Mouse (Mus musculus) frontal cortex, postnatal 25 days (tissue): ENCODE measurements around the gene Thoc6.

Experiments
- DNase-seq, 2 experiments: peaks; one replicate each; pipeline ENCODE4 v3.0.0; 2022; ENCODE audit warnings: low spot score in 2 of 2

Thoc6 gene

DNA sequence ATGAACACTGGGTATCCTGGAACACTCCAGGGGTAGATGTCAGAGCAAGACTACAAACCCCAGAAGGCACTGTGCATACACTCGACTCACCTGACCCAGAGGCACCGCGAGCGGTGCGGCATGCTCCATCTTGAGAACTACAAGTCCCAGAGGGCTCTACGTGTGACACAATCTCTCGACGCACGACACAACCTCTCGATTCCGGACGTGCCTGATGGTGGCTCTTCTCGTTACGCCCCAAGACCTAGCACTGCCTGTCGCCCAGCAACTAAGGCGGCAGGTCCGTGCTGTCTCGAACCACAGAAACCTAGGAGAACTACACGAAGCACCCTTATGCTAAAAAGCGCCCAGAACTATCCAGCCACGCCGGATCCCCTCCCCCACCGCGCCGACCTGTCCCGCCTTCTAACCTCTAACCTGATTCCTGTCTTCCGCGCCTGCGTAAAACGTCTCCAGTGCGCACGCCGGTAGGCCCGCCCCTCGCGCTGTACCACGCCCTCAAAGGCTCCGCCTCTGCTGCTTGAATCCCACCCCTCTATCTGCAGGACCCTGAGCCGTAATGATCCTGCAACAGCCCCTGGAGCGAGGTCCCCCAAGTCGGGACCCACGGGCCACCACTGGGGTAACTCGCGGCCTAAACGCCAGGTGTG, at the start of gene Thoc6, which contains the start of gene Hcfc1r1:
Thoc6 (minus strand) TSS at position 459 of the 650 bp plus-strand sequence.
Hcfc1r1 (plus strand) TSS at position 173 of the 650 bp plus-strand sequence.
- DNase-seq, result peak; percentile 92

DNA sequence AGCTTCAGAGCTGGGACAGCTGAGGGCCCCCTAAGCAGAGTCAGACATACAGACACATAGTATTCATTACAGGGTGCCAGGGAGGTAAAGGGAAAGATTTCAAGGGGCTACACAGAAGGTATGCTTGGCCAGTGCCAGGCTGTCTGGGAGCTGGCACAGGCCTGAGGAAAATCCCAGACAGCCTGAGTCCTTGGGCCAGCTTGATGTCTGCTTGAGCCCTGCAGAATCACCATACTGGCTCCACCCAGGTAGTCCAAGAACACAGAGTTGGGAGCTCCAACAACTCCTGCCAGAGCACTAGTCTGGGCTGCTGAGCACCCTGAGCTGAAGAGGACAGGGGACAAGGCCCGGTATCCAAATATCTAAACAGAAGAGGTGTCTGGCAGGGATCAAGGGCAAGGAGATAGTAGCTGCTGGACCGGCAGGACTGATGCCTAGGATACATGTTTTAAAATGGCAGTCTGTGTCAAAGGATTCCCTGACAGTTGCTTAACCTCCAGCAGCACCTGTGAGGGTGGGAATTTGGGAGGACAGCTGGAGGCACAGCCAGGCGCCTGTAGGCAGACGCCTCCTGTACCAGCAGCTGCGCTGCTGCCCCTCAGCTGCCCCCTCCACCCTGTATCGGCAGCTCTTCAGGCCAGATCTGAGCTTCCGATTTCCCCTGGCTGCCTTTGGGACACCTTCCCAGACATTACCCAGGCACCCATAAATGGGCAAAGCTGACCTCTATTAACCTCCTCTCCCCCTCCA, 48.9 kb upstream of the Thoc6 start, which contains the start of gene 1520401A03Rik:
1520401A03Rik (minus strand) TSS at position 408 of the 750 bp plus-strand sequence.
- DNase-seq, result no peak

DNA sequence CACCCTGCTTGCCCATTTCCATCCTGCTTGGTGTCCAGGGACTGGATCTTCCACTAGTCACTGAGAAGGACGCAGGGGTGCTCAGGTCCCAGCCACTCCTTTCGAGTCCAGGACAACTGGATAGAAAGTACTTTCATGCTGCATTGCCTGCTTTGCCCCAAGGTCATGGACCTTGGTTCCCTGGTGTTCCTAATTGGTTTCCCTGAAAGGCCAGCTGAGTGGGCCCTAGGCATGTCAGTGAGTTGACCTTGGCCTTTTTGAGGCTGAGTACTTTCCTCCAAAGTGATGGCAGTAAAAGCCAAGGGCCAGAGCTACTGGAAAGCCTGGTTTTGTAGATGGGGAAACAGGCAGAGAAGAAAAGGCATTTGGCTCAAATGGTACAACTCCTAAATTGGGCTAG, 48.2 kb upstream of the Thoc6 start:
- no peak for DNase-seq

DNA sequence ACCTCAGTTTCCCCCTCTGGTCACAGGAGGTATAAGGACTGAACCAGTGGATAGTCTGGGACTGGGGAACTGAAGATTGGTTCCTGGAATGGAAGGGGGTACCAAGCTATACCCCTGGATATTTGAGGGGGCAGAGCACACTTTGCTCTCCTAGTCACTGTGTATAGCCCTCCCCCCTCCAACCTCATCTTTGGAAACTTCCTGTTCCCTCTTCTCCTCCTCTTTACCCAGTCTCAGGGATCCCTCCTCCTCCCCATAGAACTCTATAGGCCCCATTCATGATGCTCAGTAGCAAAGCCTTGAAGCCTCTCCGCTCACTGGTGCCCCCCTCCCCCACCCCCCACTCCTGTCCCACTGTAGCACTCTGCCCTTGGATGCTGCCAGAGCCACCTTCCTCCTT, 45.8 kb upstream of the Thoc6 start:
- DNase-seq, result no peak

DNA sequence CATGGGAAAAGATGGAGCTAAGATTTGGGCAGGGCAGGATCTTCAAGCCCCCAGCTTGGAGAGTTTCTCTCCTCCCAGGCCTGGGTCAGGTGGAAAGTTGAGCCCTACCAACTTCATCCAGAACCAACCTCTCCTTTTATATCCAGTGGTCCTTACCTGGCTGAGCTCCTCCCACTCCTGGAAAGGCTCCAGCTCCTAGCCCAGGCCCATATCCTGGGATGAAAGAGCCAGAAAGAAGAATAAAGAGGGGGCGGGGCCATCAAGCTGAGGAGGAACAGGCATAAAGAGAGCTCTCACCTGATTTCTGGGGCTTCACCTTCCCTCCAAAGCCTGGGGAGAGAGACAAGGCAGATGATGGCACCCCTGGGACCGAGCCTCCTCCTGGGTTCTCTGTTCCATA, 43.3 kb upstream of the Thoc6 start:
- no peak for DNase-seq

DNA sequence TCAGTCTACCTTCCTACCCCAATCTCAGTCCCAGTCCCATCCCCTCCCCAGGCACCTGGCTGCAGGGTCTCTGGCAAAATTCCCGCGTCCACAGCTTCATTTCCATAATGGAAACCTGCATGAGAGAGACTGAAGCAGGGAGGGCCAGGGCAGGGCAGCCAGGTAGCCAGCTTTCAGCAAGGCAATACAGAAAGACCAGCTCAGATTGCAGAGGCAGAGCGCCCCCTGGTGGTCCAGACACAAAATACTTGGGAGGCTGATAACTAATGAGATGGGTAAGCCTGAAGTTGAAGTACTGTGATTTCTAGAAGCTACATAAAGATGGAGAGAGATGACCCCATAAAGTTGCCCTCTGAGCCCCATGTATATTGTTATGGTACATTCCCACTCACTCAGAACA, 32.5 kb upstream of the Thoc6 start:
- peak; percentile 60 to 61 for DNase-seq

DNA sequence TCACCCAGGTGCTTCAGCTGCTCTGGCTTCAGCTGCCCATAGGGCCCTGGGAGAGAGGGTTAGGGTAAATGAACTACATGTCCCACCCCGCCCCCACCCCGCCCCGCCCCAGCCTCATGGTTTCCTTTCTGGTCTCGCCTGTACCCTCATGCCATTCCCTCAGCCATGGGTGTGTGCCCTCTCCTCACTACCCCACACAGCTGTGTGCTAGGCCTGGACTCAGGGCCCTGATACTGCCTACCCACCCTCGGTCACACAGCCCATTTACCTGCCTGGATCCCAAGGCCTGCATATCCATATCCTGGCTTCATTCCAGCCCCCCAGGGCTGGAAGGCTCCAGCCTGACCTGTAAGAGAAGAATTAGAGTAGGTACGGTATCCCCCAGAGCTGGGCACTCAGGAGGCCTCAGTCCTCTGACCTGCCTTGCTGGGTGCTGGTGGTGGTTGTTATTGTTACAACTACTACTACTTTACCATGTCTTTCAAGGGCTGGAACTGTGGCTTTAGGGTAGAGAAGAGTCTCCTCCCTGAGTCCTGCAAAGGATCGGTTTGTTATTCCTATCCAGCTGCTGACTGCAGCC, 31.9 kb upstream of the Thoc6 start:
- DNase-seq, result no peak

DNA sequence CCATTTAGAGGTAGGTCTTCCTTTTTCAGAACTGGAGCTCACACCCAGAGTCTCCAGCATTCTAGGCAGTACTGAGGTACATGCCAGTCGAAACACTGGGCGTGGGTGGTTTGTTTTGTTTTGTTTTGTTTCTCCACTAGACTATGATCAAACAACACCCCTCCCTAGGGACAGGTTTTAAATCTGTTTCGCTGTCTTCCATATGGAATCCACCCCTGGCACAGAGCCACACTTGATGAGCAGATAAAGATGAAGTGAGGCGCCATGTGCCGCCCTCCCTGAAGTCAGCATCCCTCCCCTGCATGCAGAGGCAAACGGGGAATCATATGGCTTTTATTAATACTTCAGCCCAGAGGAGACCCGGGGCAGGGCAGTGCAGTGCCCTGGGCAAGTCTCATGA, 31.1 kb upstream of the Thoc6 start:
- DNase-seq, result no peak

DNA sequence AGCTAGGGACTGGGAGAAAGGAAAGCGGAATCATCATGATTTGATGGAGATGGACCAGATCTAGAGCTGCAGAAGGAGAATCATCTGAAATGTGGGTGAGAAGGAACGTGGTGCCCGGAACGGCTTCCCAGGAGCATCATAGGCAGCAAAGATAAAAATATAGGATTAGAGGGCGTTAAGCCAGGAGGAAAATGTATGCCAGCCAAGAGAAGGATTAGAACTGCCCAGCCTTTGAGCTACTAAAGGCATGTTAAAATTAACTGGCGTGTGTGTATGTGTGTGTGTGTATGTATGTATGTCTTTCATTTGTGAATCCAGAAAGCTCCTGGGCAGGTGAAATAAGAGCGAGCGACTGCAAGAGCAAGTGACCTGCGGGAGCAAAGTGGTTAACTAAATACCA, 29.6 kb upstream of the Thoc6 start:
- DNase-seq, result no peak

DNA sequence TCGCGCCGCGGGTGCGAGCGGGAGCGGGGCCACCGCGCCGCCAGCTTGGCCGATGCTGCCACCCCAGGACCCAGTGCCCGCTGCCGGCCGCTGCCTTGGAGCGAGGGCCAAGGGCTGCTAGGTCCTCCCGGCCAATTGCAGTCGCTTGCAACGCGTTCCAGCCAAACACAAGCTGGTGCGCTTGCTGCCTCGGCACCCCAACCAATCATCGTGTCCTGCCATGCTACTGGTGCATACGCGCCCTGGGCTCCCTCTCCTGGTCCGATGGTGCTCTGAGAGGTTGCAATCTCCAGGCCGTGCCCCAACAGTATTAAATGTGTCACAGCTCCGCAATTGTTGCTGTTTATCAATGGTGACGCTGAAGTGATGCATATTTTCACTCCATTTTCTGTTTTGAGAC, 26.4 kb upstream of the Thoc6 start:
- DNase-seq, result peak; percentile 78 to 84

DNA sequence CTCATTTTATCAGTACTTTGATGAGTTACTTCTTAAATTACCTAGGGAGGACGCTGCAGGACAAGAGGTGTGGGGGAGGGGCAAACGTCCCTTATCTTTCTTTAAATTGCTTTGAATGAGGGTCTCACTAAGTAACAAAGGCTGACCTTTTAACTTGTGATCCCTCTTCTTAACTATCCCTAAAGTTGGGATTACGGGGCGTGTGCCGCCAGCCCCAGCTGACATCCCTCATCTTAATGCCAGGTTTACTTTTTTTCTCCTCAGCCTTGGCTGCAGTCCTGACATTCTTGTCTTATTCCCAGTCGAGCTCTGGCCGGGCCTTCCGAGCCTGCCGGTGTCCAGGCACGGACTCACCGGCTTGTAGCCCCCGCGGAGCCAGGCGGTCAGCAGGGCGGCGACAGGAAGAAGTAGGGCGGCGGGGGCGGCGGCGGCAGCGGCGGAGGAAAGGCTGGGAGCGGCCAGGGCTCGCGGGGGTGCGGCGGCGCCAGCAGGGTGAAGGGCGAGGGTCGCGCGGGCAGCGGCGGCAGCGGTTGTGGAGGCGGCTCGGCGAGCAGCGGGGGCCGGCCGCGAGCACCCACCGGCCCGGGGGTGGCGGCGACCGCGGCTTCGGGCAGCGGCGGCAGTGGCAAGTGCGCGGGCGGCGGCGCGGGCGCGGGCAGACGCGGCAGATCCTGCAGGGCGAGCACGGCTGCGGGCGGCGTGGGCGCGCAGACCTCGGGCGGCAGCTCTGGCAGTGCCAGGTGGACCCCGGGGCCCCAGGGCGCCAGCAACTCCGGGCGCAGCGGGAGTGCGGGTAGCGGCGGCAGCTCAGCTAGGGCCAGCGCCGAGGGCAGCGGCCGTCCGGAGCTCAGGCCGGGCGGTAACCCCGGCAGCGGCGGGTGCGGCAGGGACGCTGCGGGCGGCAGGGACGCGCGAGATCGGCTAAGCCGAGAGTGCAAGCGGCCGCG, 25.7 kb upstream of the Thoc6 start:
- DNase-seq, result no peak

DNA sequence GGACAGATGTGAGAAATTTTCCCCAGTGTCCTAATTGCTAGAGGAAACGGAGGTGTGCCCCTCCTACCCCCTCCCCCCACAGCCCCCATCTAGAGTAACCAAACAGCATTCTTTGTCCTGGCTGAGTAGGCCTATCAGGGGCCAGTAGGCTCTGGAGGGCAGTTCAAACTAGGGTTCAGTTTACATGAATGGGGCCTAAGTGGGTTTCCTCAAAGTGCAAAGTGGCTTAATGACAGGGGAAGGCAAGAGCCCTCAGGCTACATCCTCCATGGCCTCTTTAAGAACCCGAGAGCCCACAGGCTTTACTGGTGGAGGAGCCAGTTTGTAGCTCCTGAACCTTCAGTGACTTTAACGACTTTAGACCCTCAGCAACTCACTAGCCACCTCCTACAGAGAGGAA, 22.1 kb upstream of the Thoc6 start:
- no peak for DNase-seq

DNA sequence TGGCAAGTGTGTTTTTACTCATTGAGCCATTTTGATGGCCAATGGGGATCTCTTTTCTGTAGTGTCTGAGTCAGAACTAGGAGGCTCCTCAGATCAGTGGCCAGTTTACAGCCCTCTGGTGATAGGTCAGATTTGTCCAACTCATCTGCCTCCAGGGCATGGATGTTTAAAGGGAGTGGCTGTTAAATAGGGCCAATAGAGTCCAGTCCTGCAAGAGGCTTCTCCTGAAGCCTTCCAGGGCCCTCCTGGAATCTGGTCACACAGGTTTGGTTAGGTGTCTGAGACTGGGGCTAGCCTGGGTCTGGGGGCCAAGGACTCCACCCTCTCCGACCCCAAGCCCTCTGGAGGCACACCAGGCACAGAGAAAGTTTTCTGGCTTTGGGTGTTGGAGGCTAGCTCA, 20.8 kb upstream of the Thoc6 start:
- DNase-seq, result no peak

DNA sequence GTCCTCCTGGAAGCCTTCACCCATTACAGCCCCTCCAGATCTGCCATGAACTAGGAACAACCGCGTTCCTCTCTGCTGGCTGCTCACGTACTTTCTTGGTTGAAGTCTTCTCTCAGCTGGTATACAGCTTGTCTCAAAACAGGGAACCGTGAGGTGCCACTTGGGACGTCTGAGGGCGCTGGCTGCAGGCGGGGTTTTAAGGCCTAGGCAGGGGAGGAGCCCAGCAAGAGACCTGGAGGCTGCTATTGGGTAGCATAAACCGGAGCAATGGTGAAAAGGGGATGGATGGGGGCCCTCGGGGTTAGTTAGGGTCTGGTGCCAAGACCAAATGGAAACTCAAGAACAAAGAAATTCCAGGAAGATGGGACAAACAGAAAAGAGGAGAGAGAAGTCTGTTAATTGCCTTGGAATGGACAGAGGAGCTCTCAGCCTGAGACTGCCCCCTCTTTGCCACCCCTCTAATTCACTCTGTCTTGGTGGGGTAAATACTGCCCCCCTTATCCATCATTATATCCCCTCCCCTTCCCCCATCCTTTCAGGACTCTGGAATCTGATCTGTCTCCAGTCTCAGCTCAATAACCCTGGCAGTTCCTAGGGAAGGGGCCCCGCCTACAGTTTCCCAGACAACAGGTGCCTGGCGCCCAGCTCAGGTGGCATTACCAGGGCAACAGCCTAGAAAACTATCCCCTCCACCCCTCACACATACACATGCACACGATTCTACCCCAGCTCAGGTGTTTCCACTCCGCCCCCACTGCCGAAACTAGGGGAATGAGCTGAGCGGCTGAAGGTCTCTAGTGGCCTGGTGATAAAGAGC, 10.4 kb upstream of the Thoc6 start, which contains the start of gene Cldn9:
Cldn9 (minus strand) TSS at position 171 of the 817 bp plus-strand sequence.
- DNase-seq, result no peak

DNA sequence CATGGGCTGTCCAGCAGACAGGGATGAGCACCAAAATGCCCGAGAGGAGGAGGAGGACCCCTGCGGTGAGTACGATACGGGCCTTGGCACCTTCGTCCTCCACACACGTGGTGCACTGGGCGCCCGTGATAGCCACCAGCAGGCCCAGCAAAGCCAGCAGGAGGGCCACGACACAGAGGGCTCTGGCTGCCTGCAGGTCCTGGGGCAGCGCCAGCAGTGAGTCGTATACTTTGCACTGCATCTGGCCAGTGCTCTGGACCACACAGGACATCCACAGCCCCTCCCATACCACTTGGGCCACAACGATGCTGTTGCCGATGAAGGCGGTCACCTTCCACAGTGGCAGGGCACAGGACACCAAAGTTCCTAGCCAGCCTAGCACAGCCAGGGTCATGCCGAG, 9.5 kb upstream of the Thoc6 start:
- no peak for DNase-seq

DNA sequence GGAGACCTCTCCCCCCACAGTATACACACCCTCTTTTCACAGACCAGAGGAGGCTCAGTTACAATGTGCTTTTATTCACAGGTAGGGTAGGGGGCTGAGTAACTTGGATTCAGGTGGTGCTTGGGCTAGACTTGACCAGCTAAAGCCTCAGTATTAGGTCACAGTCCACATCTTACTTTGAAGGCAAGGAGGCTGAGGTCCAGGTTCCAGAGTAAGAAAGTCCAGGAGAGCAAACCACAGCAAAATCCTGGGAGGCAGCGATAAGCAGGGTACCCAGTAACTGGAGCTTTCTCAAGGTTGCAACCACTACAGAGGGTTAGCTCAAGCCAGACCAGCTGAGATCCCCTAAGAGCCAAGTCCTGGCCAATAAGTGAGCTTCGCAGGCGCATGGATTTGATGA, 8.8 kb upstream of the Thoc6 start:
- DNase-seq, result no peak

DNA sequence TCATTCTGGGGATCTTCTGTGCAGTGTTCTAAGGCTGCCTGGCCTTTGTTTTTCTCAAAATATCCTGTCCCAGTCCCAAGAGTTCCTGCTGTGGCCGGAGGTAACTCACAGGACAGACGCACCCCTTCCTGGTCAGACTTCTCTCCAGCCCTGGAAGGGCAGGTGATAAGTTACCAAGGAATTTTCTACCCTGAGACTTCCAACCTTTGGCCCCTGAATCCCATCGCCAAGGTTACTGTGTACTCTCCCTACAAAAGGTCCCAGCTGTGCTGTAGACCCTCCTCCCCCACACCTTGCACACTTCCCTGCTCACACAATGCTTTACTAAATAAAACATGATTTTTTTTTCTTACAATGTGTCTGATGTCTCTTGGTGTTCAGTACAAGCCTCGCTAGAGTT, 8.4 kb upstream of the Thoc6 start:
- DNase-seq, result no peak

DNA sequence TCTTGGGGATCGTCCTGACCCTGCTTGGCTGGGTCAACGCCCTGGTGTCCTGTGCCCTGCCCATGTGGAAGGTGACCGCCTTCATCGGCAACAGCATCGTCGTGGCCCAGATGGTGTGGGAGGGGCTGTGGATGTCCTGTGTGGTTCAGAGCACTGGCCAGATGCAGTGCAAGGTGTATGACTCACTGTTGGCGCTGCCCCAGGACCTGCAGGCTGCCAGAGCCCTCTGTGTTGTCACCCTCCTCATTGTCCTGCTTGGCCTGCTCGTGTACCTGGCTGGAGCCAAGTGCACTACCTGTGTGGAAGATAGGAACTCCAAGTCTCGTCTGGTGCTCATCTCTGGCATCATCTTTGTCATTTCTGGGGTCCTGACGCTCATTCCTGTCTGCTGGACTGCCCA, 7.4 kb upstream of the Thoc6 start:
- no peak for DNase-seq

DNA sequence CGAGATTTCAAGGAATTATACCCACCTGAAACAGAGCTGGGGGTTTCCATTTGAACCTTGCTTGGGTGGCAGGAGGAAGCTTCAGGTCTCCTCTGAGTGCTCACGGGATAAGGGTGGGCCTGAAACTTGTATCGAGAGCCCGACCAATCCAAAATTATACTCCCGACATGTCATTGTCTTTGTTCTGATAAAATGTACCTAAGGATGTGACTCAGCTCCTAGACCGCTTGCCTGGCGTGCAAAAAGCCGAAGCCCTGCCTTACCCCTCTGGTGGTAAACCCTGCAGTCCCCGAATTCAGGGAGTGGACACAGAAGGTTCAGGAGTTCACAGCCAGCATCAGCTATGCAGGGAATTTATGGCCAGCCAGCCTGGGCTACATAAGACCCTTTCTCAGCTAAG, 6.7 kb upstream of the Thoc6 start:
- no peak for DNase-seq

DNA sequence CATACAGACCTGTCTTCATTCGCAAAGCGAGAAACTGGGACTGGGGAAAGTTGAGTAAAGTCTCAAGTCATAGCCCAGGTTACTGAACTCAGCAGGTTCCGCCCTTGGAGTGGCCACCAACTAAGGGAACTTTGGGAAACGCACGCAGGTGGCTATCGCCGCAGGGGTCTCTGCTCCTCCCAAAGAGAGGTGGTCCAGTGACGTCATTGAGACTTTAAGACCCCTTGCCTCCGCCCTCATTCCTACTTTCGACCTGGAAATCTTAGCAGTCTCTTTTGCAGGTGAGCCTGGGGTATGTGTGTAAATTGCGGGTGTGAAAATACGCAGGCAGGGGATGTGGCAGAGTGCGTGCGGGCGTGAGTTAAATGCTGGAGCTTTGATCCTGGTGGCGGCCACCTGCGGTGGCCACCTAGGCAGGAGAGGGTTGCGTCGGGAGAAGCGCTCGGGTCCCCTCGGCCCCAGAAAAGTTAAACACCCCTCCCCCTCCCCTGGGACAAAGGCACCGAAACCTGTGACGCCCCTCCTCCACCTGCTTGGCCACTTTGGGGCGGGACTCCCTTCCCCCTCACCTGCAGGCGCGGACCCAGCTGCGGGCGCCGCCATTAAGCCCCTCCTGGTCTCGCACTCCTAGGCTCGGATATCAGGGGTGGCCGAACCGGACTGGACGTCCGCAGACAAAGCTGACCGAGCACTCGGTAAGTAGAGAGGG, 5.6 kb upstream of the Thoc6 start, which contains the start of gene Cldn6:
Cldn6 (plus strand) TSS at position 123 of the 709 bp plus-strand sequence.
- DNase-seq, result no peak
